Mouse (Mus musculus): ENCODE measurements around the gene Arpc5l. TPM values are rescaled to one million over a fixed set of nuclear protein-coding genes. Genes with fewer than 3 reads are reported as not detected.

Arpc5l gene
- 100 to 1,000 TPM in 1 of 2 experiments, 10 to 100 TPM in 1; 92.9 to 106 TPM for total RNA-seq (2021)

DNA sequence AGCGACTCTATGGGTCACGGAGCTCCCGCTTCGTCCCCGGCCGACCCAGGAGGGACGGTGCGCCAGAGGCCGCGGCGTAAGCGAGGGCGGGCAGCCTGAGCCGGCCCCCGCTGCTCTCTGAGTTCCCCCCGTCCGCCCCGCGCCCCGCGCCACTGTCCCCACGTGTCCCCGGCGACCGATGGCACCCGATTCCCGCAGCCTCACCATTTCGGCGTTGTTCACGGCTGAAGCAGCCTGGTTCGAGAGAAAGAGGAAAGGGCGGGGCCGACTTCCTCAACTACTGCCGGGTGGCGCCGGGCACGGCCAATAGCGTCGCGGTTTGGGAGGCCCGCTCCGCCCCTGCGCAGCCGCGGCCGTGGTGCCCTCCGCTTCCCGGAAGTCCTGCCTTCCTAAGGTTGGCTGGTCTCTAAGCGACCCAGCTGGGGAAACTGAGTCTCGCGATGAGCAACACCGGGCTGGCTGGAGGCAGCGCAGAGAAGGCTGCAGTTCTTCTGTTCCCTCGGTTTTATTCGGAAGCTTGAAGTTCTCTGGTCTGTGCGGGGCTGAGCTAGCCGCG, at the start of gene Arpc5l:
Gene Arpc5l (plus strand): TSS at position 469 of the 556 bp plus-strand sequence.
- DNase-seq = peak; percentile 90 to 91

DNA sequence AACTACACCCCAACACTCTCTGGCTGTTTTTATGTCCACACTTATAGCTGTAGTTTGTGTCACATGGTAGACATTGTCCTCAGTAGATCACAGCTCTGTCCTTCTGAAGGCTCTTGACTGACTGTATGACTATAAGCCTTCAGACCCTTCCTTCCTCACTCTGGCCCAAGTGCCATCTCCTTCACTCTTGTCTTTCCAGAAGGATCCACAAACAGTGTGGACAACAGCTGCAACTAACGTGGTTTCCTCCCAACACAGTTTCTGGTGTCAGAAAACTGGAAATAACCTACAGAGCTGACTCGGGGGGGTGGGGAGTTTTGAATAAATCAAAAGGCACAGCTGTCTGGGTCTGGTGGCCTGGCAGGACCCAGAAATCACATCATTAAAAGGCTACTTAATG, 49.1 kb upstream of the Arpc5l start:
- DNase-seq = no peak

DNA sequence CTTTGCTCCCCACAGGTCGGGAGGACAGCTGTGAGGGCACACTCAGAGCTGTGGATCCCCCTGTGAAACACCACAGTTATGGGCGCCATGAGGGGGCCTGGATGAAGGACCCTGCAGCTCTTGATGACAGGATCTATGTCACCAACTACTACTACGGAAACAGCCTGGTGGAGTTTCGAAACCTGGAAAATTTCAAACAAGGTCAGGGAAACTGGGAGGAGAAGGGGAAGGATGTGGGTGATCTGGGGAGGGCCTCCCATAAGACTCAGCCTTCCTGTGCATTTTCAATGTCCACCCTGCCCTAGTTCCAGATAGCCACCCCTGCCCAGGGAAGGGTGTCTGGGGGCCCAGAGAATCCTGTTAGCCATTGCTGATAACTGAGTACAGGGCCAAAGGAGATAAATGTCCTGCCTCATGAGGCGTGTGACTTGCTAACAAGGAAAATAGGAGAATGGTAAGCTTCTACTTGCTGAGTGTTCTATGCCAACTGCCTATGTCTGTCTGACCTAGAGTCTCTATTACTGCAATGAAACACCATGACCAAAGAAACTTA, 47.4 kb upstream of the Arpc5l start:
- no peak for DNase-seq

DNA sequence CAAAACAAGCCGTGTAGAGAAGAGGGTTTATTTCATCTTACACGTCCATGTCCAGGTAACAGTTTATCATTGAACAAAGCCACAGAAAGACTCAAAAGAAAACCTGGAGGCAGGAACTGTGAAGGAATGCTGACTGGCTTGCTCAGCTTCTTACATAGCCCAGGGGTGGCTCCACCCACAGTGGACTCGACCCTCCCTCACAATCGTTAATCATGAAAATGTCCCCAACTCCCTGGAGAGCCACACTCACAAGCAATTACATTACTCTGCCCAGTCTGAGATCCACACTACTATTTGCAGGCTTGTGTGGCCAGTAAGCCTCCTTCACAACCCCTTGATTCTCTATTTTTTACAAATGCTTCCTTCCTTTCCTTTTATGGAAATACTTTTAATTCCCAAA, 41.0 kb upstream of the Arpc5l start:
- DNase-seq = no peak

DNA sequence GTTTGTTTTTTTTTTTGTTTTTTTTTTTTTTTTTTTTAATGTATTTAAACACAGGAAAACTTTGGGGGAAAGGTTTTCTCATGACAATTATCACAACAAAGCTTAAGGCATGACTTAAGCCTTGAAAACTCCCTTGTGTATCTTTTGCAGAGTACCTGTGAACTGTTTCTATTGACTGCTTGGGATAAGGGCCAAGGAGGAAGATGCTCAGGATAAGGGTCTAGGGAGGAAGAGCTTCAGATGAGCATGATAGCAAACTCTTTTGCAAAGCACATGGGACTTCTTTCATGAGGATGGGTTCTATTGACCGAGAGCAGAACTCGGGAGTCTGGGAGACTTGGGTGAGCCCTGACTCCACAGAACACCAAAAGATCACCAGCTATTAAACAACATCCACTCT, 35.5 kb upstream of the Arpc5l start:
- no peak for DNase-seq

DNA sequence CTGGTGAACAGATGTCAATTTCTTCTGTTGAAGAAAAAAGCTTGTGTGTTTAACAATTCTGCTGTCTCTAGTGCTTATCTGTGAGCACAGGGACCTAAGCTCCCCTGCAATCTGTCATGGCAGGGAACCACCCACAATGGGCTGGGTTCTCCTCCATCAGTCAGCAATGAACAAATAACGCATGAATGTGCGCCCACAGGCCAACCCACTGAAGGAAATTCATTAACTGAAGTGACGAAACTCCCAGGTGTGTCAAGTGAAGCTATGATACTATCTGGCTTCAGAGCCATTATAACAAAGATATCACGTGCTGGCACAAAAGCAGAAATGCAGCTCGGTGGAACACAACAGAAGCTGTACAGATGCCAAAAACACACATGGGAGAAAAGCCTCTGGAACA, 35.1 kb upstream of the Arpc5l start:
- no peak for DNase-seq

DNA sequence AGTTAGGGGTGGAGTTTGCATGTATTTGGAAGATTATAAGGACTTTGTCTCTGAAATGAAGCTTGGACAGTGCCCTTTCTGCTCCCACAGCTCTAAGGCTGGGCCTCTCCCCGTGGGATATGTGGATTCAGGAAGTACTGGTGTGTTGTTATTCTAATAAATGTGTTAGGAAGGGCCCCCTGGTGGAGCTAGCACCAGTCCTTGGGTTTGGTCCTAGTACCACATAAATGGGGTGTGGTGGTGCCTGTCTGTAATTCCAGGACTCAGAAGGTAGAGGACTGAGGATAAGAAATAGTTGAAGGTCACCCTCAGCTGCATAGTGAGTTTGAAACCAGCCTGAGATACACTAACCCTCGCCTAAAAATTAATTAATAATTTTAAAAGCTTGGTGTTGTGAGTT, 31.9 kb upstream of the Arpc5l start:
- no peak for DNase-seq

DNA sequence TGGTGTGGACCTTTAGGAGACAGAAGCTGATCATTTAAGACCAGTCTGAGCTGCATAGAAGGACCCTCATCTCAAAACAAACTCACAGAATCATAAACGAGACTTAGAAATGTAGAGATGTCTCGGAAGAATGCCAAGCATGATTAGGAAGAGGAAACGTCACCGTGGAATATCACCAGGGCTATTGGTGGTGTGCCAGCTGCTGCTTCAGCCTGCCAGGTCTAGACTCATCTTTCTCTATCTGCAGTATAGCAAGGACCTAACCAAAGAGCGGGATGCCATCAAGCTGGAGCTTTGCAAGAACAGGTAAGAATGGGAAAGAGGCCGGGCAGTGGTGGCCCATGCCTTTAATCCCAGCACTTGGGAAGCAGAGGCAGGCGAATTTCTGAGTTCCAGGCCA, 31.4 kb upstream of the Arpc5l start:
- DNase-seq = no peak

DNA sequence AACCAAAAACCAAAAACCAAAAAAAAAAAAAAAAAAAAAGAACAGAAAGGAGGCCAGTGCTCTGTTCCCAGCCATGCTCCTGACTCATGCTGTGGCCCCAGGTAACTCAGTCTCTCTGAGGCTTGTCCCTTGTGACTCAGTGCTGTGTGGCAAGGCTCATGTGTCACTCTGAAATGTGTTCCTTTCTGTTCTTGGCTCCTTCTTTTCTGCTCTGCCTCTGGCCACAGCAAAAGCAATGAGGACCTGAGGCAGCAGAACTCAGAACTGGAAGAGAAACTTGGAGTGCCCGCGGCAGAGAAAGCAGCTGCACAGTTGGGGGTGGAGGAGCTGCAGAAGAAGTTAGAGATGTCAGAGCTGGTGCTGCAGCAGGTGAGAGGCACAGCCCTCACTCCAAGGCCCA, 31.0 kb upstream of the Arpc5l start:
- no peak for DNase-seq

DNA sequence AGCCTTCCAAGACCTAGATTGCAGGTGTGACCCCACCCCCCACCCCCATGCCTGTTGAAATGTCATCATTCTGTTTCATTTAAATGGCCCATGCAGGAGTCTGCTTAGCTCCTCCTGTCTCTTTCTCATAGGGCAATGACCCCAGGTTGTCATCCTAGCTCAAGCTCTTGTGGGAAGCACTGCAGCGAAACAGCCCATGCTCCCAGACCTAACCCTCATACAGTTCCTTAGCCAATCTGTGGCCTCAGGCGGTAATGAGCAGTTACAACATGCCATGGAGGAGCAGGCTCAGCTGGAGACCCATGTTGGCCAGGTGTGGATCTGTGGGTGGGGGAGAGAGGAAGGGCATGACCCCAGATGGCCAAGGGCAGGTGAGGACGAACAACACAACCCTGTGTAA, 30.0 kb upstream of the Arpc5l start:
- no peak for DNase-seq

DNA sequence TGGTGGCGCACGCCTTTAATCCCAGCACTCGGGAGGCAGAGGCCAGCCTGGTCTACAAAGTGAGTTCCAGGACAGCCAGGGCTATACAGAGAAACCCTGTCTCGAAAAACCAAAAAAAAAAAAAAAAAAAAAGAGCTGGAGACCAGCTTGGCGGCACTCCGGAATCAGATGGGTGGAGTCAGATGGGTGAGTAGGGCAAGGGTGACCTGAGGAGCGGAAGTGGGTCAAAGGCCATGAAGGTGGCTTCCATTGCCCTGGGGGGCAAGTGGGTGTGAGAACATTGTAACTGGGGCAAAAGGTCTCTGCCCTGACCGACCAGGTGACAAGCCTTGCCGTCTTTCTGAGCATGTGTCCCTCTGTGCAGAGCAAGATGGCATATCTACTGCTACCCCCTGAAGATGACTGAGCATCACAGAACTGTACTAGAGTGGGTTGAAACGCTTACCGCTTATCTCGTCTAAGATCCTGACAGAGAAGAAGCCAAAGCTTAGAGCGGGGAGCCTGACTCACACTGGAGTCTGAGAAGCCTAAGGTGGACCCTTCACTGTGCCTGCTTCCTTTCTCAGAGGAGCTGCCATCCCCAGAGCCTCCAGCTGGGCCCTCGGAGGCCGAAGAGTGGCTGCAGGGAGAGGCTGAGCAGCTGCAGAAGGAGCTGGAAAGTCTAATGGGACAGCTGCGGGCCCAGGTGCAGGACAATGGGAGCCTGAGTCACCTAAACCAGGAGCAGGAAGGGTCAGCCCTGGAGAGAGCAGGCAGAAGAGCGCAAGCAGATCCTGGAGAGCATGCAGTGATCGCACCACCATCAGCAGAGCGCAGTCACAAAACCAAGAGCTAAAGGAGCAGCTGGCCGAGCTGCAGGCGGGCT, 29.0 kb upstream of the Arpc5l start:
- no peak for DNase-seq

DNA sequence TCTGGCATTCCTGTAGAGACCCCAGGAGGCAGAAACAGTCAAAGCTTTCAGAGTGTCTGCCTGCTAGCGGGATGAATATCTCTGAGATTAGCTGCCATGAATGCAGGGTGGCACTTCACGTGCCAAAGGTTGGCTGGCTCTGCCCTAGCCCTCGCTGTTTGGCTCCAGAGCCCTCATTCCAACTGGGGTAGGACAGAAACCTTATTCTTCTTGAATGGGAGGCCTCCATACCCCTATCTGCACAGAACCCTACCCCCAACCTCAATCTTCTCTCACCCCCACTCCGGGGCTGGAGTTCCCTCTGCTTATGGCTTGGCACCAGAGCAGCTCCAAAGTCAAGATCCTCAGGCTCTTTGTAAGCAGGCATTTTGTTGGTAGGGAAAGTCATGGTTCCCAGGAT, 27.3 kb upstream of the Arpc5l start:
- DNase-seq = no peak

DNA sequence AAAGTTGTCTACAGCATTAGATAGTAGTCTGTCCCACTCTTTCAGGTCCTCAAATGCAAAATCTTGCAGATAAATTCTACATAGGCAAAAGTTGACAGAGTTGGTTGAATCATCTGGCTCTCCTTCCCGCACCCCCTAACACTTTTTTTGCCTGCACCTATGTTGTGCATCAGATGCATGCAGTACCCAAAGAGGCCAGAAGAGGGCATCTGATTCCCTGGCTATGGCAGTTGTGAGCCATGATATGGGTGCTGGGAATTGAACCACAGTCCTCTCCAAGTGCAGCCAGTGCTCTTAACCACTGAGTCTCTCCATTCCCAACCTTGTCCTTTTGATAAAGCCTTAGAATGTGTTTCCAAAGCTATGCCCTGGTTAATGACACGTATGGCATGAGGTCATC, 21.7 kb upstream of the Arpc5l start:
- DNase-seq = no peak

DNA sequence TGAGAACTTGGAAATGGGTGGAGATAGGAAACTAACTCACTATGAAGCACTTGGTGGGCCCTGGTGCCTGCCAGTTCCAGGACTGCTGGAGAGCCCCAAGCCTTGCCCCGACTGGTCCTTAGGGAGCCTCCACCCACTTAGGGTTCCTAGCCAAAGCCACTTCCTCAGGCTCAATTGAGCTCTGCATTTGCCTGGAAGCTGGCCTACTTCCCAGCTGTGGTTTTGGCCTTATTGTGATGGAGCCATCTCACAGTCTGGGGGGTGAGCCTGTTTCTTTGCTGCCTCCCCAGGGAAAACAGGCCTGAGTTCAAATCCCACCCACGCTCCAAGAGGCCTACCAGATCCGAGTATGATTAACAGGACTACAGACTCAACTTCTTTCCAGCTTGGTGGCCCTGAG, 18.6 kb upstream of the Arpc5l start:
- no peak for DNase-seq

DNA sequence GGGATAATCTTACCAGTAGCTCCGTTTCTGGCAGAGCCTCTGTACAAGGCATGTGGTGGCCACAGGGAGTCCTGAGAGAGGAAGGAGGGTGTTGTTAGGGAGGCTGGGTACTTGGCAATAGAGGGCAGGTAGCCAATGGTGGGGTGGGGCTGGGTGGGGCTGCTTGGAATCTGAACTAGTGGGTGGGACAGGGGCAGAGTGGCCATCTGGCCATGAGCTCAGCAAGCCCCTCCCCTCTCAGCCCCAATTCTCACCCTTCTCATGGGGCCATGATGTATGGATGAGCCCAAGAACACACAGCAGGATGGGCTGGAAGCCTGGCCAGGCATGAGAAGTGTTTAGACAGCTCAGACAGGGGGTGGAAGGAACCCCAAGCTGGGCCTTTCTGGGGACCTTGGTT, 17.8 kb upstream of the Arpc5l start:
- no peak for DNase-seq

DNA sequence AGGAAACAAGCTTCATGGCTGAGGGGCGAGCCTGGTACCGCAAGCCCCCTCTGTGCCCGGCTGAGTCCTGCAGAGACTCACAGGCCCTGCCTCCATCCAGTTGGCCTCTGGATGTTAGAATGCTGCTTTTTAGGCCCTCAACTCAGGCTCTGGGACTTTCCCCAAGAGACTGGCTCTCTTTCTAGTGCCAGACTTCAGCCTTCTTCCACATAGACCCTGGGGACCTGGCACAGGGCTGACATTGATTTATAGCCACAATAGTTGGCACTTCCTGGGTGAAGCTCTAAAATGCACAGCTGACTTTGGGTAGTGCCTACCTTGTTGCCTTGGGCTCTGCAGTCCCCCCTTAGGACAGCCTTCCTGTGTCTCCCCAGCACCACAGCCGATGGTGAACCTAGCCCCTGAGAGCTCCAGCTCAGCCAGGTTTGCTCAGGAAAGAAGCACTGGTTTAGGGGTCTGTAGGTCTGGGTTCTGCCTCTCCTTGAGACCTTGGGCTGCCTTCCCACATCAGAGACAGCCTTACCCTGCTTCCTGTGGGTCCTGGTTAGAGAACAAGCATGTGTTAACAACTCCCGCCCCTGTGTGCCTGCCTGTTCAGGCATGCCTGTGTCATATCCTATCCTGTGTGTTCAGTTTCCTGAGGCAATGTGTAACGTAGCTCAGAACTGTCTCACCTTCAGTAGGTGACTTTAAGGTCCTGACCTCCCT, 17.2 kb upstream of the Arpc5l start:
- DNase-seq = no peak

DNA sequence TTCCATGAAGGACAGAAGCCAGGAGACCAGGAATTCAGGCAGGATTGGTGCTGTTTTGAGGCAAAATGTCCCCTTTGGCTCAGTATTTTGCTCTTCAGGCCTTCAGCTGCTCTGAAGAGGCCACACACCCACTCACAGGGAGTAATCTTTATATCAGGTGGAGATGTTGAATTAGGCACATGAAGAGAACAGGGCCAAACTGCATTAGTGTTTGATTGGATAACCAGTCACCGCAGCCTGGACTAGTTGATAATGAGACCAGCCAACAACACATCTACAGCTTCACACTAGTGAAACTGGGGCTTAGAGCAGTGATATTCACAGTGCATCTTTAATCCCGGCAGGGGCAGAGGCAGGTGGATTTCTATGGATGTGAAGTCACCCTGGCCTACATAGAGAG, 16.2 kb upstream of the Arpc5l start:
- no peak for DNase-seq

DNA sequence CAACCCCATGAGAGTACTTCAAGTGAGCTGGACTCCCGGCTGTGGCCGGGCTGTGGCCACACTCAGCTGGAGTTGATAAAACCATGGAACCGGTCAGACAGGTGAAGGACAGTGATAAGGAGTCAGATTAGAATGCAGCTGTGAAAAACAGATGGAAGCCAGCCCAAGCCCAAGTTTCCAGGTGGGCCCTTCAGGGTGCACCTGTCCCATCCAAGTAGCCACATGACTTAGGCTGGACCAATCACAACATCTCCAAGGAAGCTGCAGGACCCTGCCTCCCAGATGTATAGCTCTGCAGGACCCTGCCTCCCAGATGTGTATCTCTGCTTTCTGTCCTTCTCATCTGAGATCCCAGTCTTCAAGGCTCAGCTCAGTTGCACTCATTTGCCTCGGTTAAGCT, 13.1 kb upstream of the Arpc5l start:
- DNase-seq = no peak

DNA sequence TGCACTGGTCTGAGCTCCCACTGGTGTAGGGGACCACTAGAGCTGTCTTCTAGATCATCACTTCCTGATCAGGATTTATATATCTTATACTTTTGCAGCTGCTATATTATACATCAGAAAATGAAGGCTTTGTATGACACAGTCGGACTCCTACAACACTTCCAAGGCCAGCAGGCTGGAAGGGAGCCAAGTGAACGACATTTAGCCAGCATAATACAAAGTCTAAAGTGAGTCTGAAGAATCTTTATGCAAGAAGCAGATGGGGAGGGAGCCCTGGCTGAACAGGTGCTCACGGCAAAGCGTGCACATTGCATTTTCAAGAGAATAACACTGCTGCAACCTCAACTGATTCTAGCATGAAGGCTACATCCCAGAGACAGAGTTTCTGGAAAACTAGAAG, 12.7 kb upstream of the Arpc5l start:
- DNase-seq = no peak

DNA sequence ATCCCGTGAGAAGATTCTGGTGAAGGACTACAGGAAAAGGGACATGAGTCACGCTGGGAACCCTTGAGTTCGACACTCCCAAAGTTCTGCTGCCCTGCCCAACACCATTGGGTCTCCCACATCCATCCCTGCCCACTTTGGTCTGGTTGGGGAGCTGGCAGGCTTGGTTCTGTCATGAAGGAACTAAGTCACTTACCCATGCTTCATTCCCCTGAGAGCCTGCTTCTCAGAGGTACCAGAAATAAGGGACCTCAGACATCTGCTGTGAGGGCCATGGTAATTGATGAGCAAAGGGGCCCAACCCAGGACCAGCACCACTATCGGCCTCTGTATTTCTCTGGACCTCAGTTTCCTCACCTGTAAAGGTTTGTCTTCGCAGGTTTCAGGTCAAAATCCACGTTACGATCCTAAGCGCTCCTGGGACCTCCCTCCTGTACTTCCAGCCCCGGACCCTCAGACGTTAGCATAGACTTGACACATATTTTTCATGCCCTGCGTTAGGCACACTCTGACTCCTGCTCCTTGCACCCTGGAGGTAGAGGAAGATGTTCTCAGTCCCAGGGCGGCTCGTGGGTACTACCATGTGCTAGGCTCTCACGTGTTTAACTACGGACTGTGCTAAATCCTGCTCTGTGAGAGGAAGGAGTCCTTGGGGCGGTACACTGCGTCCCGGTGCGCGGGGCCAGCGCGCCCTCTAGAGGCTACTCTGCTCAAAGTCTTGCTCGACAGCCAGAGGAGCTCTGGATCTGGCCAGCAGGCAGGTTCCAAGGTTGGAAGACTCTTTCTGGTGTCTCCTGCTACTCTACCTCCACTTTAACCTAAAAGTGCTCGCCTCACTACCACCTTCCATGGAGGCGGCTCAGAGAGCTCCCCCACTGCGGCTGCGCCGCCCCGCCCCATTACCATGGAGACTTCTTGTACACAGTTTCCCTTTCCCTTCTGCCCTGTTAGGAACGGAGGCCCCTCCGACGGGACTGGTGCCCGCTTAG, 7.5 kb upstream of the Arpc5l start, which contains the start of gene Wdr38:
Gene Wdr38 (plus strand): TSS at position 91 of the 989 bp plus-strand sequence.
- peak; percentile 89 to 90 for DNase-seq

DNA sequence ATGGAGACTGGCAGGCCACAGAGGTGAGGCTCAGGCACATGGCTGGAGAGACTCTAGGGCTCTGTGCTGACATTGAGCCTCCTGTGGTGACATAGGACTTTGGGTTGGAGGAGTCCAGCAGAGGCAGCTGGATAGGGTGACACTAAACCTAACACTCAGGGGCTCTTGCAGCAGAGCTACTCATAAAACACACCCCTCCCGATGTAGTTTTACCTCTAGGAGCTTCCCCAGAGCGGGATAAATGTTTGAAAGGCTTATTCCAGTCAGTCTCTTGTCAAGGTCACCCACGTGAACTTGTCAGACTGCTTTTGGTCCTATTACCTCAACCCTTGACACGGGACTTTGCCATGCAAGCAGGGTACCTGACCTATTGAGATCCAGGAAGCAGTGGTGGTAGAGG, 5.8 kb upstream of the Arpc5l start:
- DNase-seq = no peak
